Mouse (Mus musculus) cerebellum, postnatal 14 days (tissue): Measurements from ENCODE around the gene Fam71e1.

Source experiments
- DNase-seq, 2 experiments: peaks; one replicate each; pipeline ENCODE4 v3.0.0; 2021; ENCODE audit warnings: mixed read lengths in 2 of 2

Fam71e1 gene

GRCm38 (mm10) chr7:44501563-44502115 lies 5.3 kb downstream of the Fam71e1 start:
- DNase-seq, result peak; percentile 89 to 94

- DNase-seq, result no peak
Observed at GRCm38 (mm10) chr7:44507491-44507890, 11.1 kb downstream of the Fam71e1 start.

- no peak for DNase-seq
Observed at GRCm38 (mm10) chr7:44519240-44519913, 23.0 kb downstream of the Fam71e1 start.

- DNase-seq, result no peak
Observed at GRCm38 (mm10) chr7:44520990-44521389, 24.6 kb downstream of the Fam71e1 start.

GRCm38 (mm10) chr7:44521710-44522109 lies 25.3 kb downstream of the Fam71e1 start:
- DNase-seq, result peak; percentile 82 to 85

GRCm38 (mm10) chr7:44523056-44523455 lies 26.7 kb downstream of the Fam71e1 start:
- no peak for DNase-seq

- peak in 1 of 2 experiments; percentile 59 for DNase-seq
Observed at GRCm38 (mm10) chr7:44524502-44524901, 28.1 kb downstream of the Fam71e1 start, which contains the start of gene Mybpc2. Mybpc2 (minus strand) TSS chr7:44524656.

GRCm38 (mm10) chr7:44525126-44525832 lies 28.9 kb downstream of the Fam71e1 start:
- DNase-seq, result peak; percentile 67 to 78

GRCm38 (mm10) chr7:44526414-44527154 lies 30.2 kb downstream of the Fam71e1 start:
- DNase-seq, result no peak

- peak; percentile 85 to 93 for DNase-seq
Observed at GRCm38 (mm10) chr7:44527483-44528398, 31.4 kb downstream of the Fam71e1 start.

GRCm38 (mm10) chr7:44529518-44529917 lies 33.1 kb downstream of the Fam71e1 start:
- no peak for DNase-seq

GRCm38 (mm10) chr7:44530507-44530906 lies 34.1 kb downstream of the Fam71e1 start:
- DNase-seq, result no peak

- no peak for DNase-seq
Observed at GRCm38 (mm10) chr7:44531207-44531606, 34.8 kb downstream of the Fam71e1 start.

GRCm38 (mm10) chr7:44531946-44532732 lies 35.8 kb downstream of the Fam71e1 start, which contains the start of gene Spib:
Spib (minus strand) TSS chr7:44532071.
- DNase-seq, result no peak

GRCm38 (mm10) chr7:44532918-44533745 lies 36.8 kb downstream of the Fam71e1 start:
- DNase-seq, result no peak

GRCm38 (mm10) chr7:44533746-44534045 lies 37.3 kb downstream of the Fam71e1 start:
- DNase-seq, result no peak

- DNase-seq, result no peak
Observed at GRCm38 (mm10) chr7:44534242-44534641, 37.9 kb downstream of the Fam71e1 start.

- DNase-seq, result no peak
Observed at GRCm38 (mm10) chr7:44534656-44535441, 38.5 kb downstream of the Fam71e1 start.
